20 mouse cellular contexts compared by ENCODE assay signal in the genomic region with DNA sequence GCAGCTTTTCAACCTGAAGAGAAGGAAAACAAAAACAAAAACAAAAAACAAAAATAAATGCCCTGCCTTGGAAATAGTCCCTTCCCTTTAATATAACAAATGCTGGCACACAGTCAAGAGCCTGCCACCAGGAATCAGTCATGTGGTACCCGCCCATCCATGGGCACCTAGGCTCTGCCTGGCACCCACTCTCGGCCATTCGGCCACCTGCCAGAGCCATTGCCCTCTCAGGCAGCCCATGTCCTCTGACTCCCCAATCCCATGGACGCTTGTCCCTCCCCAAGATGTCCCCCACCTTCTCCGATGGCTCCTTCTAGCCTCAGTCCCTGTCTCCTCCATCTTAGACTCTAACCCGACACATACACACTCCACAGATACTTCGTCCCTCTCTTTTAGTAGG.
DNase-seq lines count a peak whose midpoint lies in the region; ATAC-seq lines count a peak whose summit lies in the region.
"Had no signal": no experiment of that assay in that cellular context is flagged by ENCODE, and none has a peak within 500 bp of the region (broad histone marks: within the 10 kb centered on the region; RNA-seq: fewer than 3 reads in every experiment).

No protein-coding gene starts in this region.

- no peak for ATAC-seq in cerebellum, adult (ENCODE audit: insufficient number of reproducible peaks, low FRiP score, low TSS enrichment)
- ATAC-seq: forebrain, embryonic 14.5 days; forebrain, postnatal 0 days; hindbrain, embryonic 16.5 days; intestine, embryonic 15.5 days; Patski had no signal

- DNase-seq in cerebellum, adult 11-12 months: peak; percentile 70
- DNase-seq in cerebellum, postnatal 4 days (ENCODE audit: low spot score in 2 of 2): no peak
- peak; percentile 70 for DNase-seq in cerebellum, adult 9-10 months
- DNase-seq in cerebellum, postnatal 14 days: peak; percentile 73
- no peak for DNase-seq in kidney, postnatal 36 days
- no peak for DNase-seq in retina, embryonic 14.5 days (ENCODE audit: low spot score)
- DNase-seq: adrenal gland, postnatal 10 days; adrenal gland, postnatal 36 days; forebrain, postnatal 0 days; gastrocnemius, adult 2 months; gastrocnemius, postnatal 14 days; heart, adult 11 months; heart, postnatal 10 days; heart, postnatal 36 days; kidney, adult 11 months had no signal

Comparison
In these comparisons a context has a peak if more than half of its experiments do, and no peak if none do; other contexts are left out.
1. DNase-seq: peak in cerebellum, adult 11-12 months (single experiment), cerebellum, adult 9-10 months (single experiment) and cerebellum, postnatal 14 days (2 of 2); none in cerebellum, postnatal 4 days (0 of 2), kidney, postnatal 36 days (0 of 2) and retina, embryonic 14.5 days (single experiment).